Mouse (Mus musculus) bone marrow macrophage, adult 2 months (primary cell): ENCODE data around the gene Hspb1.

Experiments used
- CTCF ChIP-seq: IDR thresholded peaks from 2 replicates; pipeline ENCODE4 v1.5.1; 2012; ENCODE audit warnings: low read depth, mild to moderate bottlenecking, low read length, moderate library complexity
- POLR2A ChIP-seq: IDR thresholded peaks from 2 replicates; pipeline ENCODE4 v1.6.1; 2012; ENCODE audit warnings: mild to moderate bottlenecking, low read depth, low read length, borderline replicate concordance

- no peak for TF ChIP-seq CTCF
- no peak for TF ChIP-seq POLR2A
These were observed 42.1 kb downstream of the Hspb1 start for GRCm38 (mm10) chr5:135929685-135930424.
